Mouse (Mus musculus) MEL (cell line): ENCODE data around the gene Pcgf2.

Experiments
- CHD1 ChIP-seq: IDR thresholded peaks from 2 replicates; pipeline ENCODE4 v1.6.1; 2012; ENCODE audit warnings: low read depth, mild to moderate bottlenecking, inconsistent platforms, low read length, improper control_type of control experiment
- CTCF ChIP-seq, 3 experiments: IDR thresholded peaks in 2 of 3; conservative IDR thresholded peaks in 1 of 3; 2 replicates each; pipeline ENCODE4 v1.5.1; 2011 to 2012; ENCODE audit warnings: low read length in 3 of 3, low read depth in 2 of 3, mild to moderate bottlenecking in 2 of 3, improper control_type of control experiment in 1 of 3, inconsistent platforms in 1 of 3, mixed read lengths in 1 of 3, moderate library complexity in 1 of 3; ENCODE audit not compliant: control insufficient read depth in 1 of 3, insufficient read depth in 1 of 3, poor library complexity in 1 of 3, severe bottlenecking in 1 of 3
- GATA1 ChIP-seq: IDR thresholded peaks from 2 replicates; pipeline ENCODE4 v1.6.1; 2011; ENCODE audit warnings: low read depth, low read length, improper control_type of control experiment
- NRF1 ChIP-seq: IDR thresholded peaks from 2 replicates; pipeline ENCODE4 v1.6.1; 2014; ENCODE audit warnings: low read depth, mild to moderate bottlenecking, inconsistent platforms, low read length, improper control_type of control experiment, moderate library complexity; ENCODE audit not compliant: poor library complexity, insufficient read depth, severe bottlenecking
- POLR2A ChIP-seq, 2 experiments: IDR thresholded peaks; 2 replicates each; pipeline ENCODE4 v1.6.1; 2011 to 2012; ENCODE audit warnings: low read length in 2 of 2, mild to moderate bottlenecking in 2 of 2, control low read depth in 1 of 2, improper control_type of control experiment in 1 of 2, low read depth in 1 of 2, moderate library complexity in 1 of 2; ENCODE audit not compliant: control insufficient read depth in 1 of 2, insufficient read depth in 1 of 2, poor library complexity in 1 of 2
- TBP ChIP-seq: IDR thresholded peaks from 2 replicates; pipeline ENCODE4 v1.8.0; 2011; ENCODE audit warnings: low read depth, low read length, improper control_type of control experiment
- ZC3H11A ChIP-seq: IDR thresholded peaks from 2 replicates; pipeline ENCODE4 v1.6.1; 2012; ENCODE audit warnings: low read depth, mild to moderate bottlenecking, inconsistent platforms, low read length, improper control_type of control experiment
- ZNF384 ChIP-seq: IDR thresholded peaks from 2 replicates; pipeline ENCODE4 v1.6.1; 2012; ENCODE audit warnings: low read depth, mild to moderate bottlenecking, inconsistent platforms, low read length, improper control_type of control experiment

DNA sequence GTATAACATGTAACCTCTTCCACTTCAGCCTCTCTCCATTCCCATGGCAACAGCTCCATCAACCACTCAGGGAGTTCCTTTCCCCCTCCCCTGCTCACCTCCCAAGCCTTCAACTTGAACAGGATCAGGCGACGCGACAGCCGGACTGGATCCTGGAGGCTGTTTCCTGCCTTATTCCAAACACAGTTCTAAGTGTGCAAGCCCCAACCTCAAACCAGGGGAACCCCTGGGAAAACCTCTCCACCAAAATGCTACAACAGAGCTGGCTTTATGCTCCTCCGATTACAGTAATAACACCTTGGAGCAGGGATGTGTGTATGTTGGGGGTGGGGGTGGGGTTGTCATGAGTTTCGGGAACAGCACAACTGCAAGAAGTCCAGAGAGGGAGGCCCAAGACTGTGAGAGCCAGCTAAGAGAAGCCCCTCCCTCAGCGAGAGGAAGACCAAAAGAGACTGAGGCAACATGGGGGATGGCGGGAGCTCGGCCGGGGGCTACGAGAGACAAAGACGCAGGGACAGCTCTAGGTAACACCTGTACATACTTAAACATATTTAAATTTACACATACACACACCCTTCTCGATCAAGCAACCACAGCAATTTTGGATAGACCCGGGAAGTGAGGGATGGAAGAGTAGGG is 2.3 kb downstream of the Pcgf2 start:
- TF ChIP-seq CHD1 = no peak
- no peak for TF ChIP-seq POLR2A (IDR thresholded peaks at IDR 0.05; ENCODE audit: control insufficient read depth in 1 of 2, insufficient read depth in 1 of 2, low read depth in 1 of 2, low read length in 2 of 2, poor library complexity in 1 of 2)
- TF ChIP-seq ZC3H11A = no peak
- no peak for TF ChIP-seq NRF1
- no peak for TF ChIP-seq CTCF (IDR thresholded peaks at IDR 0.05 in 2 of 3, conservative IDR thresholded peaks at IDR 0.05 in 1 of 3; ENCODE audit: control insufficient read depth in 1 of 3, insufficient read depth in 1 of 3, low read depth in 2 of 3, low read length in 3 of 3, poor library complexity in 1 of 3, severe bottlenecking in 1 of 3)
- no peak for TF ChIP-seq ZNF384
- no peak for TF ChIP-seq GATA1
- TF ChIP-seq TBP = no peak
